Mouse (Mus musculus) A20 (cell line): ENCODE results near the gene Fggy.

Source experiments
- DNase-seq: peaks from one replicate; pipeline ENCODE4 v3.0.0-alpha.2; 2011; ENCODE audit warnings: low read depth, low spot score

Gene Fggy

DNA sequence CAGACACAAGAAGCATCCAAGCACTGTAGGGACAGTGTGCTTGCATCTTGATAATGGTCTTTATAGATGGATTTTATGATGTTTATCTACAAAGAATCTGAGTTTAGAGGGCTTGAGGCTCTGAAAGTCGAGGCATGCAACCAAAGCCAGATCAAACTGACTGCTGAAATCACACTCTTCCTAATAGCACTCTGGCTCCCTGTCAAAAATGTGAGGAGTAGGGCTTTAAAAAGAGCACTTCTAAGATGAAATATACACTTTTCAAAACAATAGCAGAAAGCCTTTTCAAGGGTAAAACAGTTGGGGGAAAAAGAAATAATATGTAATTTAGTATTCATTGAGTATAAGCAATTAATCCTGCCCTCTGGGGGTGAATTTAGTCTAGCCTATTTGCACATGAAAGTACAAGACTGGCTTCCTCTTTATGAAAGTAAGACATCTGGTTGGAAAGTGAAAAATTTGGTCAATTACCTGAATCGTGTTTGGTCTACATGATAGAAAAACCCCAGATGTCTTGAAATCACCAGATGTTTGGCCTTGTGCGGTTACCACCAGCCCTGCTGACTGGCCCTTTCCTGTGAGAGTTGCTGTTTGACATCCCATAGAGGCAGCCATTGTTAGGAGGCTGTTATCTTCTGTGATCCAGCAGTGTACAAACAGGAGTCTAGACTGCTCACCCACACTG is 172.0 kb downstream of the Fggy start:
- DNase-seq = no peak

DNA sequence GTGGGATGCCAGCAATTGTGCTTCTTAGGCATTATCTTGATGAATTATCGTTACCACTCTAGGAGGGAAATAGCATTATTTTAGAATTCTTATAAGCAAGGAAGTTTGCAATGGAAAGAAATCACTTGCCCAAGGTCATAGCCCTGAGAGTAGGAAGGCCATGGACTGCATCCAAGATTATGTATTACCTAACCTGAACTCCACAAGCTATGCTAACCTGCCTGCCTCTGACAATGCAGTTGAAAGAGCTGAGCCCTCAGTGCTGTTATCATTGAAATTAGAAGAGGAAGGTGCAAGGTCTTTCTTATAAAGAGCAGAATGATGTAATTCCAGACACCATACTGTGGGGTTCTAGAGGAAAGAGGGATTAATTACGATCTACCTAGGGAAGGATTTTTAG is 173.8 kb downstream of the Fggy start:
- DNase-seq = no peak

DNA sequence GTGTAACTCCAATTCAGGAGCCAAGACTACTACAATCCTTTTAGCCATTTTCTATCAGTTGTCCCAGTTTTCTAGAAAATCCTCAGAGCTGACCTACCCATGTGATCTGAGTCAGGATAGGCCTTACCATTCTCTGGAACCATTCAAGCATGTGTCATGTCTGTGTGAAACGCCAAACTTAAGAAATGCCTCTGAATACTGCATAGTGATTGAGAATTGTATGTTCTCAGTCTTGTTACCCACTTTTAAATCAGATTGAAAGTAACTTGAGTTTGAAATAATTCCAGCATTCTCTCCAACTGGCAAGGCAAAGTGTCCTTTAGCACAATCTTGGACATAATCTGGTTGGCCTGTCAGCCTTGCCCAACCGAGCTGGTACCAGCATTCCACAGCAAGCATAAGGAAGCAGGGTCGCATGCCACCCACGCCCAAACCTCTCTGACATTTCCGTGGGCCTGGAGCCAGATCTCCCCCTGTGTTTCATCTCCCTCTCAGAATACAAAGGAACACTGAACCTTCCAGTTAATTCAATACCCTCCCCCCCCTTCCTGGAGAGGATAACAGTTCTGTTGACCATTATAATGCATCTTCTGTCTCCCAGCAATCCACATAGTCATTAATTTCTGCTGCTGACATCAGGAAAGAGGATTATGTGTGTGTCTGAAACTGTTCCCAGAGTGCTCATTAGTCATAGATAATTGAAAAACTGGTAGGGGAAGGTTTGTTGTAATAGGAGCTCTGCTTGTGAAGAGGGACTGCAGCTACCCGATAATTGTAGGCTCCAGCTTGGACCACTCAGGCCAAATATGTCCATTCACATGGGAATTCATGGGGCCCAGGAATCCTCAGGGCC is 176.3 kb downstream of the Fggy start:
- DNase-seq = no peak

DNA sequence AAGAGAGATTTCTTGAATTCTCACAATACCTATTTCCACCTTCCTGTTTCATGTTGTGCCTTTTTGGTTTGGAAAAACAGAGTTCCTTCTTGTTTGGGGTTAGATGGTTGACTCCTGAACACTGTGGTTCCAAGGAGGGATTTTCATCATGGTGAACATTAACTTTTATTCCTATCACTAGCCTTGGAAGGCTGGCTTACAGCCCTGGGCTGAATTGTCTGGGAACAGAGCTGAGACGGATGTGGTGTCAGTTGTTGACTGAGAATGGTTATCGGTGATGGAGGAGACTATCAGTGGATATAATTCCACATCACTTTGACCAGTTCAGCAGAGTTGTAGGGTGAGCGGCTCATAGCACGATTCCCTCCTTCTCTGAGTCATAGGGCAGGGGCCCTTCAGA is 178.7 kb downstream of the Fggy start:
- DNase-seq = no peak

DNA sequence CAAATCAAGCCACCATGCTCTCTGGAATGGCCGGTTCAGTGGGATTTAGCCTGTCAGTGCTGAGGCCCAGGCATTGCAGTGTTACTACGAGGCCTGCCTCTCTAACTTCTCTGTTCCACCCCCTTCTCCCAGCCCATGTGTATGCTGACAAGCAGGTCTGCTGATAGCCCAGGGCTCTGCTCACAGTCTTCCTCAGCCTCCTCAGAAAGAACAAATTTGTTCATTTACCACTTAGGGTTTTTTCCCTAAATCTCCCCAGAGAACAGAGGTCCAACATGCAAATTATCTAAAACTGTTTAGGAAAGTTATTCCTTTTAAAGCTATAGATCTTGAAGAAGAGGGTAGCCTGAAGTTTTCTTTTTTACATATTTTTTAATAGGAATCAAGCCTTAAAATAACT is 179.4 kb downstream of the Fggy start:
- DNase-seq = no peak

DNA sequence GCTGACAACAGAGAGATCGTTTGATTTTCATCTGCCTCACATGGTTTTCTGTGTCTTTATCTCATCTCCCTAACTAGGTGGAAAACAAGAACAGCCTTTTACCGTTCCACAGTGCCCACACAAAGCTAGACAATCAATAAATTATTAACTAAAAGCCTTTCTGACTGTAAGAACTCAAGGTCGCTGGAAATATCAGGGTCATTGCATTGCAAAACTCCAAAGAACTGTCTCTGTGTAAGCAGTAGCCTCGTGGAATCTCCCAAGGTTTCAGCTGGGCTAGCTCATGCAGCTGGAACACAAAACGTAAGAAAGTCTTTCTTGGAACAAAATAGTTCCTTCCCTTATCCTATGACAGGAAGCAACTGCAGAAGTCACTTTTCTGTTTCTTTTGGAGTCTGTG is 180.9 kb downstream of the Fggy start:
- no peak for DNase-seq

DNA sequence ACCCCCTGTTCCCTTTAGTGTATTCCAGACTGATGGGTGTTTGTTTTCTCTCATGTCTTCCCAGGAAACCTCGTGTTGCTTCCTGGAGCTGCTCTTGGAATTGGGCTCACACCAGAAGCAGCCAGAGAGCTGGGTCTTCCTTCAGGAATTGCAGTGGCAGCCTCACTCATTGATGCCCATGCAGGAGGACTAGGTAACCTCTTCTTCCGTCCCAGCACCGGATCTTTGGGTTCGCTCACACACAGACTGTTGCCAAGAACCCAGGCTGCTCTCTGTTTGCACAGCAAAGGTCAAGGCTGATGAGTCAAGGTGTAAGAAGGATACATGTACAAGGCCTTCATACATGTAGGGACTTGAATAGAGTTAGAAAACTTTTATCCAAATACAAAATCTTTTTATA is 181.4 kb downstream of the Fggy start:
- no peak for DNase-seq

DNA sequence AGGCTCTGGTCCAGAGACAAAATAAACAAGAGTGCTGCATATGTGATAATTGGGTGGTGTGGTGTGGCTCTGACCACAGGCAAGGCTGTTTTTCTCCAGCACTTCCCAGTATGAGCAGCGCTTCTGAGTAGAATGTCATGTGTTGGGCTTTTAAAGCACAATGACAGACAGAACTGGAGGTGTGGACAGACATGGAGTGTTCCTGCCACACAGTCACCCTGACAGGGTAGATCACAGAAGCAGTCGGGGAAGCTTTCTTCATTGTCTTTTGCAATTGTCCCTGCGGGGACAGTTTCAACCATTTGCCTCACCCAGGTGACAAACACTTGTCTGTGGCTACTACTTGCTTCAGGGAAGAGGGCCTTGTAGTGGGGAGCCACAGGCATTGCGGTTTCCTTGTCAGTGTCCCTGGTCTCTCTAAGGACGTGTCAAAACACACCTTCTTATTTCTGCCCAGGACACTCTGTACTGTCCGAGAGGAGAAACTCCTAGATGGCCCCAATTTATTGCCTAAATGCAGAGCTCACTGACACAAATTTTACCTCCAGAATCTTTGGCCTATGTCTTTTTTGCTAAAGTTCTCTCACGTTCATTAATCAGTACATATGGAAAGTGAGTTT is 183.9 kb downstream of the Fggy start:
- DNase-seq = no peak

DNA sequence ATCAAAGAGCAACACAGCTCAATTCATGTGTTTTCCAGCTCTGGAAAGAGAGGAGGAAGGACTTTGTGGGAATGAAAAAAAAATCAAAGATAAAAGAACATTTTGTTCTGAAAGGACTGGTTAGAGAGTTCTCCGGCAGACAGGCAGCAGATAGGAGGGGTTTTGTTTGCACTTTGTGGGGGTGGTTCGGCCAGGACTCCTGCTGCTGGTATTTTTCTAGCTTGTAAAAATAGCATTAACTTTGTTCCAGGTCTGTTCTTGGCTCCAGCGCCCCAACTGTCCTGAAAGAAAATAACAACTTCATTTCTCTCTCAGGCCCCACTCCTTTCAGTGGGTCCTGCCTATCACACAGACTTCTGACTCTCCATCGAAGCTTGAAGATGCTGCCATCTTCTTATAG is 185.7 kb downstream of the Fggy start:
- no peak for DNase-seq

DNA sequence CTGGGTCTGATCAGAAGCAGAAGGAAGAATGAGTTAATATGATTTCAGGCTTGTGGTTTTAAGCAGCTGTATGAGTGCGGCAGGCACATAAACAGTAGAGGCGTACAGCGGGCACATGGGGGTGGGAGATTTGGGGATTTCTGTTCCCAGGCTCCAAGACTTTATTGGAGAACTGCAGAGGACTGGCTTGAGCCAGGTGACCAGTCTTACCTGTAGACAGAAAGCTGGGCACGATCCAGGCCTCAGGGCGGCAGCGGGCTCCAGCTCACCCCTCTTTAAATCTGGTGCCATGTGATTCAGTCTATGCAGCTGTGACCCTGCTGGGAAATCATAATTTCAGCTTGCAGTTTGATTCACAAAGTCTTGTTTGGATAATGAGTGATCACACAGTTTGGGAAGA is 189.6 kb downstream of the Fggy start:
- no peak for DNase-seq

DNA sequence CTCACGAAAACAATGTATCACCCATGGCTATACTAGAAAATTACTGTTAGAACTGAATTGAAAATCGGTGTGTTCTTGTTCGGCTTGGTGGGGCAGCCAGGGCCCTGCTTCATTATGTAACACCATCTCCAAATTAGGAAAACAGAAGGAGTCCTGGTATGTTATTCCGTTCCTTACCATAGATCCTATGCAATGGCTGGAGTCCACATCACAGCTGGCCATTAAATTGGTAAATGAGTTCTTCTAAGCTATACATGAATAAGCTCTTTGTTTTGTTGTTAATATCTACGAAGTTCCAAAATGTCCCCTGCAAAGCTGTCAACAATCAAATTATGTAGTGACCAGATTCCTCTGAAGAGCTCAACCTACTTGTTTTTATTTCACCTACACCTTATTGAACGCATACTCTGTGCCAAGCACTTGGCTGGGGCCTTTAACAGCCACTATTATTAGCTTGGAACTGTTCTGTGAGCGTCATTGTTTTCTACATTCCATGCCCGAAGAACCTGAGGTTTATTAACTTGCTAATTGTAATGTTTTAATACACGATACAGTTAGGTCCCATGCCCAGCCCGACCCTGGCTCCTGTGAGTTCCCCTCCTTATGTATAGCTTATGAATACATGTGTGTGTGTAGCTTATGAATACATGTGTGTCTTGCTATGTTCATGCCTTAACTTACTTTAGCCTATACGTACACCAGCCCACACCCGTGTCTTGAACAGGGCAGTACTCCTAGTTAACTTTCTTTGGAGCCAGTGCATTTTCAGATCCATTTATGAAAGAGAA is 190.3 kb downstream of the Fggy start:
- DNase-seq = no peak

DNA sequence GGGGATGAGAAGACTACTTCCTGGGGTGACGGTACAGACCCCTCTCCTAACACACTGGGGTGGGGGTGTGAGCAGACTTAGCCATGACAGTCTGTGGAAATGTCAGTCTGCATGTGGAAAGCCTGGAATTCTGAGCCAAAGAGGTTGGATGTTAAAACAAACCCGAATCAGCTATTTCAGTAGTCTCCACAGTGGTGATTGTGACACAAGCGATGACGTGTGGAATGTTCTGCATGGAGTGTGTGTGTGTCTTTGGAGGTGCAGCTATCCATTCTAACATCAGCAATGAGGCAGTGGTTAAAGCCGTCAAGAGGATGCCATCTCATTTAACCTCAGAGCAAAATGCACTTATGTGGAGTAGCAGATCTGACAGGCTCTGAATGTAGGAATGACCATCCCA is 192.9 kb downstream of the Fggy start:
- DNase-seq = no peak

DNA sequence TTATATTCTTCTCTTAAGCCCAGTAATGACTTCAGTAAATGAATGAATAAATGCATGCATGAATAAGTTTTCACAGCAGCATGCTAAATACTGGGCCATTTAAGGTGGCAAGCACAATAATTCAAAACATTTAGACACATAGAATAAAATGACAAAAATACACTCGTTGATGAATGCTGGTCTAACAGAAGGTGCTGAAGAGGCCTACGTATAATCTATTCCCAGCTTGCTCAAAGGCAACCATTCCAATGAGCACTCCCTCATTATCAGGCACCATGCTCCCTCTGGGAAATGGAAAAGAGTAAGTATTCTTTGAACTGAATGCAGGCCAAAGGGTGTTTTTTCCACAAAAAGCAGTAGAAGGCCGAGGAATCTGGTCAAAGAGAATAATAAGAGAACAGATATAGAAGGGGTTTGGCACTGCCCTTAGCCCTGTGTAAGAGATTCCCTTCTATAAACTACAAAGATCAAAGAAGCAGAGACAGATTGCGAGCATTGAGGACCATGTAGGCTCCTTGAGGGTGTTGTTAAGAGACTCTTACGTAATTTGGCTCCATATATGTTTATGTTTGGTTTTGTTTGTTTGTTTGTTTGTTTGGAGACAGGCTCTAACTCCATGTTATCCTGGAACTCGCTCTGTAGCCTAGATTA is 195.4 kb downstream of the Fggy start:
- DNase-seq = no peak

DNA sequence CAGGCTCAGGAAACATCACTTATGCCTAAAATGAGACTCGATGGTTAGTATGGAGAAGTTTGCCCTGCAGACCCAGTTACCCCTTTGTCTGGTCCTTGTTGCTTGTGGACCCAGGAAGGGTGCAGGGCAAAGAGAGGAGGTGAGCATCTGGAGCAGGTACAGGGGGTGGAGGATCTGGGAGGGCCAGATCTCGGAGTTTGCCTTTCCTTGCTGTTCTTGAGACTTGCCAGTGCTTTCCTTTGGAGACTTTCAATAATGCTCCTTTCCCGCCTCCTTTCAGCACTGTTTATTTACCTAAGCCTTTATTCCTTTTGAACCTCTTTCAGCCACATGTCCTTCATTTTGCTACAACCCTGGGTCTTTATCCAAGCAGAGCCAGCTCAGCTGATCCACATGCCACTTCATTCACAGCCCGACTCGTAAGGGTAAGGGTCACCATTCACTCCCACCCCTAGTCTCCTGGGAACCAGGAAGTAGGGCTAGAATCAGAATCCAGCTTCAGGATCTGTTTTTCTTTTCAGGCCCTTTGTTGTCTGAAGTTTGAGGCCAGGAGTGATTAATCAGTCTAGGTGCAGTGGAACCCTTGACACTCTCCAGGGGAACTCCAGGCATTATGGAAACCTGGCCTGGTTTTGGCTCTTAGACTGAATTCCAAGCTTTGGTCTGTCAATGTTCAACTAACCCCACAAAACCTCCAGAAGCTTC is 201.9 kb downstream of the Fggy start:
- no peak for DNase-seq

DNA sequence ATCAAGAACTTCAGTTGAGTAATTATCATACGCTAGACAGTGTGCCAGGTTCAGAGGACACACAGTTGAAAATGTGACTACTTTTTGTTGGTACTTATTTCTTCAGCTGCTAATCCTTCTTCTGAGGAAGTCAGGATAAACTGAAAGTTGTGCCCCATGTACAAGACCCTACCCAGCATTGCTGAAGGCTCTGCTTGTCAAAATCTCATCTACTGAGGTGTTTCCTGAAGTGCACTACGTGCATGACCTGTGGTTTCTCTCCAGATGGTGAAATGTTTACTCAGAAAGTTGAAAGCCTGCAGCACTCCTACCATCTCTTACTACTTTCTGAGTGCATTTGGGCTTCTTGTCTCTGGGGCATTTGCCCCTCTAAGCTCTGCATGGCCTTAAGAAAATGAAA is 208.1 kb downstream of the Fggy start:
- DNase-seq = no peak

DNA sequence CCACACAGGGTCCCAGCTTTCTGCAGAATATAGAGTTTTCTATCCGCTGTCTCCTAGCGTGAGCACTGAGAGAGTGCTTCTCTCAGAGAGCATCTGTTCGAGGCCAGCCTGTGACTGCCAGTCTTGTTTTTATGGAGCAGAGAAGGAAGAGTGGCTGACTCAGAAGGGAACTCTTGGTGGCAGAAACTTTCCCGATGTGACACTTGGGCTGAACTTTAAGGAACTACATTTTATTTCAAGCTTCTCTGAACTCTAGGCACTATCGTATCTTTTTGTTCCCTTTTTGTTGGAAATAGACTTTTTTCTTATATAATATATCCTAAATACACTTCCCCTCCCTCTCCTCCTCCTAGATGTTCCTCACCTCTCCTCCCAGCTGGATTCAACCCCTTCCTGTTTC is 213.2 kb downstream of the Fggy start:
- DNase-seq = no peak

DNA sequence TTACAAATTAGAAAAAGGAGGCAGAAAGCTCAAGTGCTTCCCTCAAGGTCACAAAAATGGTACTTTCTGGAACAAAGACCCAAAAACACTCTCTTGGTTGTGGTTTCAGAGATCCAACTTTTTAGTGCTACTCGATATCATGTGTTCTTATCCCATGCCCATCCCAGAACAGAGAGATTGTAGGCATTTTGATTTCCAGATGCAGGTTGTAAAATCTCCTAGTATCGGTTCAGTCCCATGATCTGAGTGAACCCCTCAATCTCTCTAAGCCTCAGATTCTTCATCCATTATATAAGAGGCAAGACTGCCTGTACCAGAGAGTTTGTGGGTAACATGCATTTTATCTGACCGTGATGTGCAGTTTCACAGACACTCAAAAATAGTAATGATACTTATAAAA is 214.2 kb downstream of the Fggy start:
- no peak for DNase-seq

DNA sequence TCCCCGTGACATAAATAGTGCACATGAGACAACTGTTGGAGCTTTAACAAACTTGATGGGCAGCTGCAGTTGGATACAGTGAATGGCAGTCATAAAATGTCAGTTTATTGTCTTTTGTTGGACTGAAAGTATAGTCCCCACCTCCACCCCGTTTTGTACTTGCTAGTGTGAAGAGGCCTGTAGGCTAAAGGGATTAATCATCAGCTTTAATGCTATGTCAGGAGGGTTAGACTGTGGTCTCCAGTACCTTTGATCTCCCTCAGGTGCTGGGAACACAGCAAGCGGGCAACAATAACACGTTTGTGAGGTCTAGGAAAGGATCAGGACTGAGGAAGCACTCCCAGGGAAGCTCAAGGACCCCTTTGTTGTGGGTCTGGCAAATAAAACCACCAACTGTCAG is 214.6 kb downstream of the Fggy start:
- no peak for DNase-seq

DNA sequence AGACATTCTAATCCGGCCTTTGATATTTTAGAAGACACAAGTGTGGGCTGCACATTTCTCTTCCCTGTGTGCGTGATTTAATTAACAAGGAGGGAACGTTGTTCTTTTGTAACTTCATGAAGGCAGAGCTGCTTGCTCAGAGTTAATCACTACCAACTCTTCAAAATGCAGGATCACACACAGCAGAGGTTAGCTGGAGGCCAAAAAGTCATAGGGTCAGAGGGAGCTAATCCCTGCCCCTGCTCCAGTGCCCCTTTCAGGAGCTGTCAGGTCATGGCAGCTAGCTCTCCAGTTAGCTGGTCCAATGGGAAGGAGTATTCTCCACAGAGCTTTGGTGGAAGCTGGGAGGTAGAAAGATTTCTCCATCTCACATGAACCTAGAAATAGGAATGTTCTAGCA is 215.4 kb downstream of the Fggy start:
- no peak for DNase-seq

DNA sequence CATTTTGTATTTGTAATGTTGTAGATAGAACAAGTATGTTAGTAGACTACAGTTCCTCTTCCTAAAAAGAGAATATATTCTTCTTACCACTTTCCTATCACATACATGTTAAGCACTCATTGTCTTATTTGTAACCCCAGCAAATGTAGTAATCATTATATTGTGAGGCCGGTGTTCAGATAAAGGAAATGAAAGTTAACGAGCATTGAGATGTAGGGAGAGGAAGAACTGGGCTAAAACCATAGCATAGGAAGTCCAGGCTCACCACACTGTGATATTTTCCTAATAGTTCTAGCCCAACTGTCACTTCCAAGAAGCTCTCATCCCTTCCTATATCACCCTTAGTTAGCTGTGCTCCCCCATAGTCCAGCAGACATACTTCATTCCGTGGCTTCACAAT is 218.3 kb downstream of the Fggy start:
- DNase-seq = no peak

DNA sequence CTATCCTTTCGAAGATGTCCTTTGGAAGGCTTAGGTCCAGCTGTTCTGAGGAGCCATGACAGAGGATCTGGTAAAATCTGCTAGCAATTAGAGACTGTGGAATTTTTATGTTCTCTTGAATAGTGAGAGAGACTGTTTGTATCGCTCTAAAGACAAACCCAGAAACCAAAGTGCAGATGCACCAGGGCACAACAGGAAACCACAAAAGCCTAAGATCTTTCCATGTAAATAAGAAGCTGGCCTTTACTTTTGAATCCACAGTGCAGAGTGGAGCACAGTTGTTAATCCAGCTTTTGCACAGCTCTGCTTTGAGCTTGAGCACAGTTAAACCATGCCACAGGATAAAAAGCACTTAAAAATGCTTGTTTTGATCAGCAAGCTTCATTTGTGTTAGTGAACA is 220.5 kb downstream of the Fggy start:
- DNase-seq = no peak
